Mouse (Mus musculus) lung, embryonic 14.5 days (tissue): ENCODE measurements around the gene Tmem235. TPM values are rescaled to one million over a fixed set of nuclear protein-coding genes. Genes with fewer than 3 reads are reported as not detected.

Experiments
- ATAC-seq: fragments of 200-750 bp; cut with Nextera tagmentation; 2 replicates; pipeline ENCODE4 v1.8.0; 2017; ENCODE audit warnings: mild to moderate bottlenecking, moderate TSS enrichment, moderate library complexity; ENCODE audit not compliant: insufficient read depth
- DNase-seq: peaks from one replicate; pipeline ENCODE4 v3.0.0-alpha.2; 2015
- H3K27ac ChIP-seq: fragments of 300-500 bp; sonication (generic); 2 replicates; pipeline ENCODE4 v1.5.1; 2014; ENCODE audit warnings: low read depth, mild to moderate bottlenecking, moderate library complexity
- H3K27me3 ChIP-seq: fragments of 300-500 bp; sonication (generic); 2 replicates; pipeline ENCODE4 v1.6.1; 2014; ENCODE audit warnings: low read length, control low read depth; ENCODE audit not compliant: insufficient read depth
- H3K36me3 ChIP-seq: fragments of 300-500 bp; sonication (generic); 2 replicates; pipeline ENCODE4 v1.6.1; 2014; ENCODE audit warnings: control low read depth; ENCODE audit not compliant: insufficient read depth
- H3K4me1 ChIP-seq: fragments of 300-500 bp; sonication (generic); 2 replicates; pipeline ENCODE4 v1.6.1; 2014; ENCODE audit warnings: antibody characterized with exemption, control low read depth; ENCODE audit not compliant: insufficient read depth
- H3K4me2 ChIP-seq: fragments of 300-500 bp; sonication (generic); 2 replicates; pipeline ENCODE4 v1.6.1; 2014; ENCODE audit warnings: mild to moderate bottlenecking
- H3K4me3 ChIP-seq: fragments of 300-500 bp; sonication (generic); 2 replicates; pipeline ENCODE4 v1.5.1; 2014; ENCODE audit warnings: low read depth, low read length
- H3K9ac ChIP-seq: fragments of 300-500 bp; sonication (generic); 2 replicates; pipeline ENCODE4 v1.6.1; 2014
- H3K9me3 ChIP-seq: fragments of 300-500 bp; sonication (generic); 2 replicates; pipeline ENCODE4 v1.6.1; 2016; ENCODE audit warnings: low read depth, low read length, control low read depth
- CTCF ChIP-seq: IDR thresholded peaks from 2 replicates; pipeline ENCODE4 v1.5.1; 2016; ENCODE audit warnings: antibody characterized with exemption, low read depth
- WGBS: fragments of 180-500 bp; shearing (Covaris S2); extraction: QIAGEN DNeasy Blood & Tissue Kit; methylation state at CpG from one replicate; pipeline ENCODE4 v1.1.7; 2014; 5-methylcytosine and 5-hydroxymethylcytosine counted together
- polyA plus RNA-seq: library from polyadenylated mRNA; unstranded; fragments of >200 nt; fragmentation: Nextera tagmentation; extraction: Ambion mirVana; gene quantifications from 2 replicates; pipeline ENCODE4 v1.2.1, GENCODE M21; 2014

The Tmem235 gene
- polyA plus RNA-seq, 1 experiment from 2014 or later = not detected

- no peak overlapping the region for H3K4me3 ChIP-seq
- no peaks in the 10 kb centered on the region for H3K27me3 ChIP-seq
- H3K9ac ChIP-seq = no peak overlapping the region
- ATAC-seq (no peak), DNase-seq (no peak)
- 82% methylated on average over 8 of the region's 8 CpGs for WGBS
- no peak overlapping the region for H3K4me2 ChIP-seq
- no peak for TF ChIP-seq CTCF
- no peaks in the 10 kb centered on the region for H3K9me3 ChIP-seq
- no peaks in the 10 kb centered on the region for H3K36me3 ChIP-seq
- no peaks in the 10 kb centered on the region; the same call in 1 of the 2 replicates for H3K4me1 ChIP-seq
- no peak overlapping the region for H3K27ac ChIP-seq
Measured at GRCm38 (mm10) chr11:117909337-117909736, 48.8 kb downstream of the Tmem235 start.

GRCm38 (mm10) chr11:117912684-117913352, 52.3 kb downstream of the Tmem235 start:
- TF ChIP-seq CTCF = peak; percentile 98
- H3K9ac ChIP-seq = peak overlapping the region; percentile 36; the same call in 1 of the 2 replicates
- peak overlapping the region; percentile 42; the same call in 1 of the 2 replicates for H3K27ac ChIP-seq
- peak; percentile 82 for ATAC-seq
- H3K27me3 ChIP-seq = no peaks in the 10 kb centered on the region
- peak overlapping the region; percentile 43 for H3K4me2 ChIP-seq
- WGBS = 28% methylated on average over 13 of the region's 13 CpGs
- H3K4me1 ChIP-seq = no peaks in the 10 kb centered on the region; the same call in 1 of the 2 replicates
- peak overlapping the region; percentile 9; the same call in 1 of the 2 replicates for H3K4me3 ChIP-seq
- no peaks in the 10 kb centered on the region for H3K9me3 ChIP-seq
- peak; percentile 94 for DNase-seq
- H3K36me3 ChIP-seq = no peaks in the 10 kb centered on the region

- Histone ChIP-seq H3K9me3 (no peaks in the 10 kb centered on the region), H3K36me3 (no peaks in the 10 kb centered on the region), H3K9ac (no peak overlapping the region), H3K4me3 (no peak overlapping the region), H3K4me2 (no peak overlapping the region), H3K27me3 (no peaks in the 10 kb centered on the region), H3K4me1 (no peaks in the 10 kb centered on the region; the same call in 1 of the 2 replicates), H3K27ac (no peak overlapping the region)
- DNase-seq (no peak), ATAC-seq (0 out of 2 replicates have a peak, but pooled peaks have one; percentile 32)
- 46% methylated on average over 12 of the region's 12 CpGs for WGBS
- TF ChIP-seq CTCF = no peak
Measured at GRCm38 (mm10) chr11:117914531-117914930, 54.0 kb downstream of the Tmem235 start.

Other genes starting within 250 kb of the Tmem235 start
- 10.9 and 11.6 TPM in 2 replicates for gene Tnrc6c, start 206.5 kb upstream of the Tmem235 start, polyA plus RNA-seq
- 1.6 and 2.9 TPM in 2 replicates for gene Tmc8, start 78.7 kb upstream of the Tmem235 start, polyA plus RNA-seq
- gene Tmc6, start 78.6 kb upstream of the Tmem235 start, polyA plus RNA-seq = 18.2 and 18.6 TPM in 2 replicates
- gene 6030468B19Rik, start 63.1 kb upstream of the Tmem235 start, polyA plus RNA-seq = 0.22 and 0.23 TPM in 2 replicates
- 0.23 and 0.30 TPM in 2 replicates for gene Gm20708, start 51.1 kb upstream of the Tmem235 start, polyA plus RNA-seq
- gene Syngr2, start 51.1 kb upstream of the Tmem235 start, polyA plus RNA-seq = 65.9 and 71.6 TPM in 2 replicates
- 4.6 TPM in 2 replicates for gene Afmid, start 34.8 kb upstream of the Tmem235 start, polyA plus RNA-seq
- 144 and 158 TPM in 2 replicates for gene Tk1, start 34.7 kb upstream of the Tmem235 start, polyA plus RNA-seq
- gene Birc5, start 11.5 kb upstream of the Tmem235 start, polyA plus RNA-seq = 395 and 399 TPM in 2 replicates
- 3.4 and 3.7 TPM in 2 replicates for gene Tha1, start 12.7 kb downstream of the Tmem235 start, polyA plus RNA-seq
- gene Socs3, start 109.3 kb downstream of the Tmem235 start, polyA plus RNA-seq = 5.4 and 6.4 TPM in 2 replicates
- gene Pgs1, start 125.5 kb downstream of the Tmem235 start, polyA plus RNA-seq = 35.8 and 40.8 TPM in 2 replicates